Mouse (Mus musculus) 3134 (cell line): ENCODE data around the gene Gtf3c5.

Source experiments
- DNase-seq: peaks from one replicate; pipeline ENCODE4 v3.0.0-alpha.2; 2011; ENCODE audit warnings: low spot score; ENCODE audit not compliant: insufficient read length; ENCODE audit errors: extremely low read depth

Gtf3c5 gene

DNA sequence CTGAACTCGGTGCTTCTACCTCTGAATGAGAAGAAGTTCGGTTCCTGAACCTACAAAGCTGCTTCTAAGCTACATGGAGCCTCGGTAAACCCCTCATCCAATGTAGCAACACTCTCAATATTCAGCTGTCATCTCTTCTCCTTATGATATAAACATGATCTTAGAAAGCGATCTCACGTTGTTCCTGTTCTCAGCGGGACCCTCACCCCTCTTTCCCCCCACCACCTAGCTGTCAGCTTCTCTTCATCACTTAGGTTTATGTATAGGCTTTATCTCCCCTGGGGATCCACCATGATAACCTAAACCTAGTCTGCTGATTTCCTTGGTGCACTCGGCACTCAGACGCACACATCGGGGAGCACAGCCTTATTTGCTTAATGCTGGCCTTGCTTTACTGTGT, at the start of gene Gtf3c5:
Gtf3c5 (minus strand) TSS at position 101 of the 400 bp plus-strand sequence.
- DNase-seq: no peak

DNA sequence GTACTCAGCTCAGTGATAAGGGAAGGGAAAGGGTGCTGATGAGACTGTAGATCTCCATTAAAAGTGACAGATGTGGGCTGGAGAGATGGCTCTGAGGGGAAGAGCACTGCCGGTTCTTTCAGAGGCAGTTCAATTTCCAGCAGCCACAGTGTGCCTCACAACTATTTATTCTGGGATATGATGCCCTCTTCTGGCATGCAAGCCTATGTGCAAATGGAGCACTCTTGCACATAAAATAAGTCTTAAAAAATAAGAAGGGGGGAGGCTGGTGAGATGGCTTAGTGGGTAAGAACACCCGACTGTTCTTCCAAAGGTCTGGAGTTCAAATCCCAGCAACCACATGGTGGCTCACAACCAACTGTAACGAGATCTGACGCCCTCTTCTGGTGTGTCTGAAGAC, 49.6 kb upstream of the Gtf3c5 start:
- DNase-seq: no peak

DNA sequence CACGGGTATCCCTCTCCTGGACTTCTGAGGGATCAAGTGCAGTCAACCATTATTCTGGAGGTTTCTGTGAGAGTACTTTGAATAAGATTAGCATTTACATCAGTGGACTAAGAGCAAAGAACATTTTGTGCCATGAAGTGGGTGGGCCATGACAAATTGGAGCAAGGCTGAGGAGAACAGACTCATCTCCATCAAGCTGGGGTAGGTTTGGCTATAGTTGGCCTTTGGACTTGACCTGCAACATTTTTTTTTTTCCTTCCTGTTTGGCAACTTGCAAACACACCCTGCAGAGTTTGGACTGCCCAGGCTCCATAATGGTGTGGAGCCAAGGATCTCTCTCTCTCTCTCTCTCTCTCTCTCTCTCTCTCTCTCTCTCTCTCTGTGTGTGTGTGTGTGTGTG, 49.1 kb upstream of the Gtf3c5 start:
- DNase-seq: no peak

DNA sequence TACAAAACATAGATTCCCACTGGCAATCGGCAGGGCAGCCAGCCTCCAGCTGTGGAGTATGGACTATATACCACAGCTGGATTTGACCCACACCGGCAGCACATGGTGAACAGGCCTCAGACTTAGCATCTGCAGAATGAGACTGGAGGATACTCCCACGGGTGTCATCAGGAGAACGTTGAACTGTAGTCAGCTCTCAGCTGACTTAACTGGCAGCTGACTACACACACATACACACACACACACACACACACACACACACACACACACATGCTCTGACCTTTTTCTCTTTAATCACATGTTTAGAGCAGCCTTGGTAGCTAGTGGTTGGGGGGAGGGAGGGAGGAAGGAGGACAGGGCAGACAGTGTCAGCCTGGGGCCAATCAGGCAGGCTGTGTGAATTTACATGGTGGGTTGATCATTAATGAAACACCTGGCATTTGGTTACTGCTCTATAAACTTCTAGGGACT, 46.4 kb upstream of the Gtf3c5 start:
- no peak for DNase-seq

DNA sequence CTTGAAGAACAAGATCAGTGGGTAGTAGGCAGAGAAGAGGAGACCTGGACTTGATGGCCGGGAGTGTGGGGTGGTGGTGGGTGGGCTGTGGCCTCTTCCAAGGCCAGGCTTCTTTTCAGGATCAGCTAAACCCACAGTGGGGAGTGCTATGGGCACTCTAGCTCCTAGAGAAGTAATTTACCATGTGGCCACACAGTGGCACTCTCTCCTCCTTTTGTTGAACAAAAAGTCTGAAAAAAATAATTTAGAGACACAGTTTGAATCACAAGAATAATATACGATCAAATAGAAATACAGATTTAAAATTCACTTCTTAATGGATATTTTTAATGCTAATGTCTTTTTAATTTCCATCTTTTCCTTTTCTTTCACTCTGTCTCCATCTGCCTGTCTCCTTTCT, 44.5 kb upstream of the Gtf3c5 start:
- no peak for DNase-seq

GRCm38 (mm10) chr2:28626038-28626437, 42.5 kb upstream of the Gtf3c5 start:
- no peak for DNase-seq

- no peak for DNase-seq
Observed at GRCm38 (mm10) chr2:28624870-28625269, 41.3 kb upstream of the Gtf3c5 start.

- DNase-seq: no peak
Observed at GRCm38 (mm10) chr2:28622521-28623124, 39.1 kb upstream of the Gtf3c5 start.

DNA sequence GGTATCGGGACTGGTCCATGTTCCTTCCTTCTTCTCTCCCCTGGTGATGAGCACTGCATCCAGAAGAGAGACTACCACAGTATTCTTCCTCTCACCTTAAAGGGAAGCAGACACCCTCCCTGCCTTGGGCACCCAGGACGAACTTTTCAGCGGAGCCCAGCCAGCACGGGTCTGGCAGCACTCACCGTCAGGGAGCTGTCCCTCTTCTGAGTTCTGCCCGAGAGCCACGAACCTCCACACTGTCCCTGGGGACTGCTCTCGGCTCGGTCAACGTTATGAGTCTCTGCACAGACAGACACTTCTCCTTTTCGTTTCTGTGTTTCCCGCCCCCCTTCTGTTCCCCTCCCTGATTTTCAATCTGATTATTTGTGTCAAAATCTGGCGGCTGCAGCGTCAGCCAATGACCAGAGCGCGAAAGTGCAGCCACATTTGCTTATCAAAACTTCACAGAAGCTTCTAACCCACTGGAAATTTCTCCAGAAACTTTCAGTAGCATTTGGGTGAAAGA, 38.2 kb upstream of the Gtf3c5 start, which contains the start of gene Gfi1b:
Gfi1b (minus strand) TSS at position 319 of the 508 bp plus-strand sequence.
- no peak for DNase-seq

DNA sequence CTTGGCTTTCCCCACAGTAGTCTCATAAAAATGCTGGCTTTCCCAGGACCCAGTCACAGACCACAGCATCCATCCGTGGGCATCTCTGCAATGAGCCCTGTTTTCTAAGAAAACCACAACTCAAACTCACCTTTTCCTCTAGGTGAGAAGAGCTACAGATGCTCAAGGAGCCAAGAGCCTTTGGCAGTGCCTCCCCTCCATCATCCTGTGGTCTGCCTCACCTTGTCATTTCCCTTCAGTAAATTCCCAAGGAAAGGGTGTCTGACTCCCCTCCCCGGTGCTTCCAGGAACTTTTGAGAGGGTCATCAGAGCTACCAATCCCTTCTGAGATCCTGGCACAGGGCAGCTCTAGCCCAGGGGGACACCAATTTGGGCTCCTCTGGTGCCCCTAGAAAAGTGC, 37.6 kb upstream of the Gtf3c5 start:
- no peak for DNase-seq

DNA sequence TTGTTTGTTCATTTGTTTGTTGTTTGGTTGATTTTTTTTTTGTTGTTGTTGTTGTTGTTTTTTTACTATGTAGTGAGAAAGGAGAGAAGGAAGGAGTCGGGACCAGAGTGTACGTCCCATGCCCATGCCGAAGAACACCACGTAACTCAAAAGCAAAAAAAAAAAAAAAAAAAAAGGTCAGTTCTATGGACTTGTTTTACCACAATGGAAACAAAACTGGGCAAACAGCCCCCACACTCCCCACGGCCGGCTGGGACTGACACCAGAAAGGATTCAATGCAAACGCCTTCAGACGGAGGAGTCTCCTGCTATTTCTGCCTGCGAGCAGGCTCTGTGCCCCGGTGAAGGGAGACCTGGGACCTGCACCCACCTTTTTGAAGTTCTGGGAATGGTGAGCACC, 37.0 kb upstream of the Gtf3c5 start:
- DNase-seq: no peak

DNA sequence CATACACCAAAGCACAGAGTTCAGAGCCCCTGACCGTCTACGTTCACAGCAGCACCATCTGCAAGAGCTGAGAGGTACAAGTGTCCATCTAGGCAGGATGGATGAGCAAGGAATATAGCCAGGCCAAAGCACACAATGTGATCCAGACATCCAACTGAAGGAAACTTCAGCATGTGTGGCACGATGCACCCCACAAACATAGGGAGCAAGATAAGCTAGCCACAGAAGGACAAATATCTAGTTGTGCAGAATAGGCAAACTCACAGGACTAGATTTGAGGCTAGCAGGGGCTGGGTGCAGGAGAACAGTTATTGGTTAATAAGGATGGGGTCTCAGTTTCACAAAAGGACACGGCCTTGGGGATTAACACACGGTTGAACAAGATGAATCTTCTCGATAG, 35.8 kb upstream of the Gtf3c5 start:
- no peak for DNase-seq

DNA sequence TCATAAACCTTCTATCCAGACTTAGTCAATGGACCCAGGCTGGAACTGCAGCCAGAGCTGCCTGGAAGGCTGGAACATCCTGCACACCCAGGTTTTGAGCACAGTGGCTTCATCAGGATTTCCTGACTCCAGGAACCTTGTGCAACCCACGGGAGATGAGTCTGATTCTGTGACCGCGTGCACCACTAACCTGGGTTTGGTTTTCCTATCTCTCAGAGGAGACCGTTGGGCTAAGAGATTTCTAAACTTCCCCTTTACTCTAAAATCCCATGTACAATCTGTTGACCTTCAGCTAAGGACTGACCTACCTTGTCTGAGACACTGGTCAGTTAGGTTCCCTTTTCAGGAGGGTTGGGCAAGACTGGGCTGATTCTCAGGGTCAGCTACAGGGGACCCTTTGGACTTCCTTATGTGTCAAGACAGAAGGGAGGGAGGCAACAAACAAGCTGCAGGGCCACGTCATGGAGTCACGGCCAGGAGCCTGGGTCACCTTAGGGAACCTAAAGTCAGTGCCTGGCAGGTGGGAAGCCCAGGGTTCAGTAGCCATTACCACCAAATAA, 35.3 kb upstream of the Gtf3c5 start:
- no peak for DNase-seq

DNA sequence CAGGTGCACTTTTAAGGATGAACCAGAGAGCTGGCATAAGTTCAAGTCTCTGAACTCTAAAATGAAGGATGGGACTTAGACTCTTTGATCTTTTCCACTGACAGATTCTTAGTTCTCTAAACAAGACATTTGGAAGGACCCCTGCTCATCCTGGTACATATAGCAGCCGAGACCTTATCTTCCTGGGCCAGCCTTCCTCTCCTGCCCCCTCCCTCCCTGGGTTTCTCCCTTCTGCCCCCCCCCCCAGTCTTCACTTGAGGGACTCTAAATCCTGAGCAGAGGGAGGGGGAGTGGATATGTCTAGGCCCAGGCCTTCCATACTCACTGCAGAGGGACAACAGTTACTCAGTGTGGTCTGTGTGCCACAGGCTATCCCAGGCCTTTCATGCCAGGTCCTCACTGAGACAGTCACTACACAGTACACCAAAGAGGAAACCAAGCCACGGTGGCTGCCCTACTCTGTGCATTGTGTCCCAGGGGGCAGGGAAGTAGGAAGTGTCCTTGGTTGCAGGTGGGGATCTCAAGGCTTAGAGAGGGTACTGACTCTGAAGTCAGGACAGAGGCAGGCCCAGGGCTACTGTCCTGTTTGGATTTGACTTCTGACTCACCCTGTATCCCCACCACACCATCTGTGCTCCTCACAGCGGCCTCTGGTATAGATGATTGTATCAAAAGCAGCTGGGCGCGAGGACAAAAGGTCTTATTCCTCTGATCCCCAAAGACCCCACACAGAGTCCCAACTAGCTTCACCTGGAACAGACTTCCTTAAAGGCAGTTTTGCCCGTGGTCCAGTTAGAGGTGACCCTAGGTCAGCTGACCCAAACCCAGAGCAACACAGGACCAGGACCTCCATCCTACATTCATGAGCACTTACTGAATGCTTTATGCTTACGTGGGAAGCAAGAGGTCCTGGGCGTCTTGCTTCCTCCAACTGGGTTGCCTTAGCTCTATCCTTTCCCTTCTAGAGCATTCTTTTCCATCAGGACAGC, 34.2 kb upstream of the Gtf3c5 start:
- DNase-seq: no peak

DNA sequence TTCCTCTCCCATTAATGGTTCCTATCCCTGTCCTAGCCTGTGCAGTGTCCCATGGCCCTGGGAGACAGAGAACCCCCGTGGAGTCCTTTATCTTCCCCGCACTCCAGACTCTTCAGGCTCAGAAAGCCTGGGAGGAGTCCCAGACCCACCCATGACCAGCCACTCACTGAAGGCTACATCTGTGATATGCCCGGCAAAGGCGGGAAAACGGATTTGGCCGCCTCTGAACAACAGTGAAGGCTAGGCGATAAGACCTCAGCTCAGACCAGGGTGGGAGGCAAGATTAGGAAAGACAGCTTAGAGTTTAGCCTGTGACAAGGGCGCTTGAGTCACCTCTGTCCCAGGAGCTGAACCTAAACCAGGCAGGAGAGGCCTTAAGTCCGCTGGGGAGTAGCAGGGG, 33.3 kb upstream of the Gtf3c5 start:
- no peak for DNase-seq

DNA sequence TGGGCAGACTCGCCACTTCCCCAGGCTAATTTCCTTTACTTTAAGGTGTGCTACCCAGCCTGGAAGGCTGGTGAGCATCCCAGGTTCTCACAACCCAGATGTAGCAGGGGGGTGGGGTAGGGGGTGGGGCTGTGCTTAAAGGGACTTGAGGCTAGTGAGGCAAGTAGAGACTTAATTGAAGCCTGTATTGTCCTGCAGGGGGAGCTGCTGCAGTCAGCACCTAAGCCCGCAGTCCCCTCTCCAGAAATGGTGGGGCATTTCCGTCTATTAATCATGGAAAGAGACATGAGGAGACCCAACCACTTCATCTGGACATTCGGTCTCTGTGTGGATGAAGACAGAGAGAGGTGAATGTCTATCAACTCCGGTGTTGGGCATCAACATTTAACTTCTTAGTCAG, 32.8 kb upstream of the Gtf3c5 start:
- DNase-seq: no peak

DNA sequence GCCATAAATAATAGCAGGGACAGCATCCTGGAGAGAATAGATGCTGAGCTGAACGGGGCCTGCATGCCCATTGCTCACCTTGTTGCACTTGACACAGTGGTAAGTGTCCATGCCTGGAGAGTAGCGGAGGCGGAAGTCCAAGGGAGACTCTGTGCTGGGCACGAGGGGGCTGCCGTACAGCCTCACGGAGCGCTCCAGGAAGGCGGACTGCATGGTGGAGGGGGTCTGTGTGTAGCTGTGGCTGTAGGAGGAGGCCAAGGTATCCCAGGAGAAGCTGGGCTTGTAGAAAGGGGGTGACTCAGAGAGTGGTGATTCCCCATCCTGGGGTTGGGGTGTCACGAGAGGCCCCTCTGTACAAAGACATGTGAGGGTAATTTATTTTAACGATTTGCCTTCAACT, 30.0 kb upstream of the Gtf3c5 start:
- DNase-seq: no peak

DNA sequence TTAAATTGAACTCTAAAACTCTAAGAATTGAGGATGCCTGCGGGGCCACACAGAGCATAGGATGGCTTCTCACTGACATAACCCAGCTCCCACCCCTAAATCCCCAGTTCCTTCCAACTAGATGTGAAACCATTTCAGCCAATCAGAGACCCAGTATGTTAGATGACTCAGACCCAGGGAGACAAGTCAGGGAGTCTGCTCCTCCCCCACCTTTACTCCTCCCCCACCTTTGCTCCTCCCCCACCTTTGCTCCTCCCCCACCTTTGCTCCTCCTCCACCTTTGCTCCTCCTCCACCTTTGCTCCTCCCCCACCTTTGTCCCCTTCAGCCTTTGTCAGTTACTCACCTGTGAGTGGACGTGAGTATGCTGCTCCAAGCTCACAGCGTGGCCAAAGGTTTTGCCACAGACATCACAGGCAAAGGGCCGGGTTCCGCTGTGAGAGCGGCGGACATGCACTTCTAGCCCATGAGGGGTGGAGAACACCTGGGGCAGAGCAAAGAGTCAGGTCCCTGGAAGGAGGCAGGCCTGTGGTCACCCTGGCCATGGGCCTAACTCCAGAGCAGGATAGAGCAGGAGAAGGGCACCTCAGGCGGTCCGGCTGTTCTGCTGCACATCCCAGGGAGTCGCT, 29.0 kb upstream of the Gtf3c5 start:
- DNase-seq: no peak

DNA sequence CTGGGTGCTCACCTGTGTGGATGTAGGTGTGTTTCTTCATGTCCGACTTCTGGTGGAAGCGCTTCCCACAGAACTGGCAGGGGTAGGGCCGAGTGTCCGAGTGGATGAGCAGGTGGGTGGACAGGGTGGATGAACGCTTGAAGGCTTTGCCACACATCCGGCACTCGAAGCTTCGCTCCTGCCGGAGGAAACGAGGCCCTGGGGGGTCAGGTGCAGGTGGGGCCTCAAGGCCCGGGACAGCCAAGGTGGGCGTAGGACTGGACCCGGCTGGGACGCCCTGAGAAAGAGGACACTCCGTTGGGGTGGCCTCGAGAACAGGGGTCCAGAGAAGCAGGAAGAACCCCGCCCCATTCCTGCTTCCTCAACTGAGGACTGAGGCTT, 27.8 kb upstream of the Gtf3c5 start:
- no peak for DNase-seq

- no peak for DNase-seq
Observed at GRCm38 (mm10) chr2:28610716-28611406, 27.3 kb upstream of the Gtf3c5 start.
